8 mouse cellular contexts compared by ENCODE assay signal in the genomic region with DNA sequence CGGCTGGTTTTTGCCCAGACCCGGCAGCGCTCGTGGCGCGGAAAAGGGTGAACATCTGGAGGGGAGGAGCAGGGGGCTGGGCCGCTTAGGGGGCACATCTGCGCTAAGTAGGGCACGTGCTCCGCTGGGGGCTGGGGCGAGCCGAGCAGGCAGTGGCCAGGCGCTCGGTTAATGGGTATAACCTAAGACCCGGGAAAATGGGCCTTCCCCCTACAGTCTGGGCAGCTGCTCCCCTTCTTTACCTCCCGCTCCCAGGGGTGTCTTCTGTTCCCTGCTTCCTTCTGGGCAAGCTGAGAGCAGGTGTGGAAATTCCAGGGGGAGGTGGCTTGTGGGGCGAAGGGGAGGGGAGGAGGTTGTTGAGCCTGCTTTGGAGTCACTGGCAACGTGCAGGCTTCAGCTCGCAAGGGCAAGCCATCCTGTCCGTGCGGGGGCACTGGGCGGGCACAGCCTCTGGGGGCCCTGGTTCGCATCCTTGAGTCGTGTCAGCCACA.
DNase-seq lines count a peak whose midpoint lies in the region; ATAC-seq and TF ChIP-seq lines count a peak whose summit lies in the region.

No protein-coding gene starts in this region.

- H3K27me3 ChIP-seq in E14TG2a.4 (ENCODE audit: insufficient read depth, low read length): peaks cover 5% of the 10 kb centered on the region
- H3K27me3 ChIP-seq in forebrain, embryonic 12.5 days: no peaks in the 10 kb centered on the region
- H3K27me3 ChIP-seq in liver, embryonic 15.5 days: peaks cover 56% of the 10 kb centered on the region
- no peaks in the 10 kb centered on the region for H3K27me3 ChIP-seq in neural tube, embryonic 13.5 days

- peak; percentile 59 for ATAC-seq in forebrain, embryonic 12.5 days (ENCODE audit: low FRiP score)
- peak; percentile 26; the same call in 1 of the 2 replicates for ATAC-seq in liver, embryonic 15.5 days (ENCODE audit: insufficient read depth)
- ATAC-seq in neural tube, embryonic 13.5 days (ENCODE audit: low read depth): peak; percentile 81
- ATAC-seq in activated CD4-positive, CD25-positive, alpha-beta regulatory T cell, adult 4 months: no peak

- TF ChIP-seq CTCF in E14TG2a.4 (conservative IDR thresholded peaks at IDR 0.05; ENCODE audit: low read length): no peak

- peak overlapping the region; percentile 91 for H3K4me2 ChIP-seq in forebrain, embryonic 12.5 days
- H3K4me2 ChIP-seq in liver, embryonic 15.5 days: peak overlapping the region; percentile 73
- H3K4me2 ChIP-seq in neural tube, embryonic 13.5 days: peak overlapping the region; percentile 94

- H3K4me1 ChIP-seq in E14TG2a.4 (replicated peaks; ENCODE audit: low read depth, low read length): peaks cover 70% of the 10 kb centered on the region
- H3K4me1 ChIP-seq in forebrain, embryonic 12.5 days: peaks cover 57% of the 10 kb centered on the region
- peaks cover 14% of the 10 kb centered on the region for H3K4me1 ChIP-seq in liver, embryonic 15.5 days (replicated peaks)
- H3K4me1 ChIP-seq in neural tube, embryonic 13.5 days (replicated peaks): peaks cover 60% of the 10 kb centered on the region

- under 1% methylated on average over 24 of the region's 24 CpGs for WGBS in forebrain, embryonic 12.5 days
- WGBS in liver, embryonic 15.5 days (ENCODE audit: insufficient replicate concordance): 6% methylated on average over 24 of the region's 24 CpGs
- 1% methylated on average over 23 of the region's 24 CpGs for WGBS in neural tube, embryonic 13.5 days

- H3K9ac ChIP-seq in forebrain, embryonic 12.5 days: peak overlapping the region; percentile 94
- H3K9ac ChIP-seq in liver, embryonic 15.5 days: peak overlapping the region; percentile 35; the same call in 1 of the 2 replicates
- H3K9ac ChIP-seq in neural tube, embryonic 13.5 days: peak overlapping the region; percentile 98

- H3K36me3 ChIP-seq in E14TG2a.4 (ENCODE audit: insufficient read depth, low read length): peaks cover 32% of the 10 kb centered on the region
- no peaks in the 10 kb centered on the region for H3K36me3 ChIP-seq in forebrain, embryonic 12.5 days (replicated peaks)
- no peaks in the 10 kb centered on the region for H3K36me3 ChIP-seq in liver, embryonic 15.5 days (replicated peaks)
- no peaks in the 10 kb centered on the region for H3K36me3 ChIP-seq in neural tube, embryonic 13.5 days

- DNase-seq in embryo, embryonic 10 days (ENCODE audit: low spot score): peak; percentile 71
- DNase-seq in embryo, embryonic 9.5 days (ENCODE audit: extremely low spot score): no peak
- peak; percentile 49 for DNase-seq in kidney, adult 11 months

- no peaks in the 10 kb centered on the region for H3K9me3 ChIP-seq in E14TG2a.4 (ENCODE audit: low read length)
- no peaks in the 10 kb centered on the region for H3K9me3 ChIP-seq in forebrain, embryonic 12.5 days
- H3K9me3 ChIP-seq in liver, embryonic 15.5 days (replicated peaks): no peaks in the 10 kb centered on the region
- no peaks in the 10 kb centered on the region for H3K9me3 ChIP-seq in neural tube, embryonic 13.5 days

- H3K27ac ChIP-seq in forebrain, embryonic 12.5 days: peak overlapping the region; percentile 86
- H3K27ac ChIP-seq in liver, embryonic 15.5 days (replicated peaks): no peak overlapping the region
- peak overlapping the region; percentile 95 for H3K27ac ChIP-seq in neural tube, embryonic 13.5 days (replicated peaks)

- peak overlapping the region; percentile 96 for H3K4me3 ChIP-seq in E14TG2a.4 (replicated peaks; ENCODE audit: low read length)
- H3K4me3 ChIP-seq in forebrain, embryonic 12.5 days (replicated peaks): peak overlapping the region; percentile 75
- peak overlapping the region; percentile 55 for H3K4me3 ChIP-seq in liver, embryonic 15.5 days (replicated peaks)
- peak overlapping the region; percentile 97 for H3K4me3 ChIP-seq in neural tube, embryonic 13.5 days

Comparison
In these comparisons a context has a peak if more than half of its experiments do, and no peak if none do; other contexts are left out.
1. H3K9ac ChIP-seq: peak in every context shown above with its lines; median percentile 98 in neural tube, embryonic 13.5 days; 94 in forebrain, embryonic 12.5 days; 35 in liver, embryonic 15.5 days.